Mouse (Mus musculus) retina, postnatal 7 days (tissue): ENCODE measurements at regions not wholly inside any gene's neighbourhood (a gene's known extent, or its start where the extent isn't known, plus 50 kb on each side); places are given as distances from the start of the nearest gene placed in this dataset.

Source experiments
- DNase-seq: peaks from one replicate; pipeline ENCODE4 v3.0.0-alpha.2; 2012; ENCODE audit warnings: low read depth, low spot score

DNA sequence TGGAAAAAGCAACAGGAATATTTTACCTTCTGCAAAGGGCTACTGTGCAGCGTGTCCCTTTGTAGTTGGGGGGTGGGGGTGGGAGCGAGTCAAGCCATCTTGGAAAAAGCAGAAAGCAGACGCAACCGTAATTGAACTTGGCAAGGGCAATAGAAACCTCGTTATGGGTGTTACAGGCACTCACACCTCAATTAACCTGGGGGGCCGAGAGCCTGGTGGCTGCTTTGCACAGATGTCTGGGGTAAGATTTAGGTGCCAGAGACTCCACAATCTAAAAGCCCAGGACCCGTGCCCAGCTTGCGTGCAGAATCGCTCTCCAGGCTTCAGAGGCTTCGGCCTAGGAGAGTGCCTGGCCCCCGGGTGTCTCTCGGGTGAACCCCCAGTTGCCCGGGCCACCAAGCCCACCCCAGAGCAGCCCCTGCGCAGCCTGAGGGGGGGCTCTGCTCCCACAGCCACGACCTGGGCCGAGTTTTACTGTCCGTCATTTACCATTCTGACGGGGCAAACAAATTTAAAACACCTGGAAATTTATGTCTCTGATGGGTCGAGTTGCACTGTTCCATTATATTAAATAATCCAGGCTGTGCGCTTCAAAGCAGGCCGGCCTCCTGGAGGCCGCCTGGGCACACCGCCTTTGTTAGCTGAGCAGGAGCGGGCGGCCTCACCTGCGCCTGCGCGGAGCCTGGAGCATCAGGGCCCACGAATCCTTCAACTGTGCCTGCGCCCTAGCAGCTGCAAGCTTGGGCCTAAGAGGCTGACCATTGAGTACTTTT, 212.4 kb downstream of the Srbd1 start:
- DNase-seq = no peak

- no peak for DNase-seq
Measured at GRCm38 (mm10) chr17:85931955-85932354, 213.0 kb downstream of the Srbd1 start.

DNA sequence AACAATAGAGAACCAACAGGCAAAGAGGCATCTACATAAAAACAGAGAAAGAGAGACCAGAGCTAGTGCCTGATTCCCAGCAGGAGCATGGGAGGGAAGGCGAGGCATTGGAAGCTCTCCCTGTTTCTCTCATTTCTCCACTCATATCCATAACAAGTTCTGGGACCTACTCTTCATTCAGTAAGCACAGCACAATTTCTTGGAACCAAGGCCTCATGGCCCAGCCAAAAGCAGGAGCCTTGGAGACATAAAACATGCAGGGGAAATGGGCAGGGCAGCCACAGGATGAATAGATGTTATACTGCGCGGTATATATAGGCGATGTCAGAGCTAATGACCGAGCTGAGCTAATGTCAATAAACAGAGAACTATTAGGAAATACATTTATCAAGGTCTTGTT, 214.2 kb downstream of the Srbd1 start:
- DNase-seq = no peak

DNA sequence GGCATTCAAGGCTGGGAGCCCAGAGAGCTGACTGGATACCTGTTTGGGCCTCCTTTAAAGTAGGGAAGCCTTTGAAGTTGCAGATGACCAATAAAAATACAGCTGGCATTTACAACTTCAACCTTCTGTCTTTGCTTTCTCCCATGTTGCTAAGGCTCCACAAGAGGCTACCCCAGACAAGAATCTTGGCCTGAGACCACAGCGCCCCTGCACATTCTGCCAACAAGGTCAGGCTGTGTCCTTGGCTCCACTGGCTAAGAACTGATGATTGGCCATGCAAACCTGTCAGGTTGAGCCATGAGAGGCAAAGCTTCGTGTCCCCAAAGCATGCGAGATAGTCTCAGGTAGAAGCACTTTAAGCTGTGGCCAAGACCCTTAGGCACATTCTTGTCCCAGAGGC, 214.6 kb downstream of the Srbd1 start:
- DNase-seq = no peak

- no peak for DNase-seq
Measured at GRCm38 (mm10) chr17:85929699-85930286, 215.2 kb downstream of the Srbd1 start.

- no peak for DNase-seq
Measured at GRCm38 (mm10) chr17:85928543-85928942, 216.4 kb downstream of the Srbd1 start.

GRCm38 (mm10) chr17:85927261-85927660, 217.7 kb downstream of the Srbd1 start:
- no peak for DNase-seq

- no peak for DNase-seq
Measured at GRCm38 (mm10) chr17:85926044-85926443, 218.9 kb downstream of the Srbd1 start.

DNA sequence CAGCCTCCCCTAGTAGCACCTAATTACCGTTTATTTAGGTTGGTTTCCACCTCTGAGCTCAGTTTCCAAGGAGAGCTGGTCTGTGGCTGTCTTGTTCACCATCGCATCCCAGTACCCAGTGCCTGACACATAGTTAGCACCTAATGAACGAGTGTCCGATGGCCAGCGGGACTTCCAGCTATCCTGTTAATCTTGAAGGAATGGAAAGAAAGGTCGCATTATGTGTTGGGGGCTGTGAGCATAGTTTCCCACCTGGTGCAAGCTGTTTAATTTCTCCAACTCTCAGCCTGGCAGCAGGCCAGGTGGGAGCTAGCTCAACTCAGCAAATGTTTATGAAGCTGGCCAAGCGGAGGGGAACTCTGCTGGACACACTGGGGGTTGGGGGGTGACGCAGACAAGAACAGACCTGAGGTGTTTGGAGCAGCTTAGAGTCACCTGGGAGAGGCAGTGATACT, 223.7 kb downstream of the Srbd1 start:
- DNase-seq = no peak

GRCm38 (mm10) chr17:85919868-85920267, 225.1 kb downstream of the Srbd1 start:
- no peak for DNase-seq

DNA sequence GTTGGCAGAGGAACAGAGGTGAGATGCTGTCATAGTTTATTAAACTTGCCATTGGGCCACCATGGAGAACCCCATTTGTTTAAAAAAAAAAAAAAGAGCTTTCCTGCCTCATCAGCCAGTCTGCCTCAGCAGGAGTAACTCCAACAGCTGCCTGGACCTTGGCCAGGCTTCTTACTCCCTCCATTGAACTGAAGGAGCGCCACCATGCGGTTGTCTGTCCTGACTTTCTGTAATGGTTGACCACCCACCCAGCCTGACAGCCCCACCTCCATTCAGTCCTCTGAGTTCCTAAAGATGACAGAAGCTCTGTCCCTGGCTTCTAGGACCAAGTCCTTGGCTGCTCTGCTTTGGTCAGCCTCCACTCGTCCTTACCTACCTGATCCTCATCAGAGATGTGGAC, 227.8 kb upstream of the Six2 start:
- no peak for DNase-seq

DNA sequence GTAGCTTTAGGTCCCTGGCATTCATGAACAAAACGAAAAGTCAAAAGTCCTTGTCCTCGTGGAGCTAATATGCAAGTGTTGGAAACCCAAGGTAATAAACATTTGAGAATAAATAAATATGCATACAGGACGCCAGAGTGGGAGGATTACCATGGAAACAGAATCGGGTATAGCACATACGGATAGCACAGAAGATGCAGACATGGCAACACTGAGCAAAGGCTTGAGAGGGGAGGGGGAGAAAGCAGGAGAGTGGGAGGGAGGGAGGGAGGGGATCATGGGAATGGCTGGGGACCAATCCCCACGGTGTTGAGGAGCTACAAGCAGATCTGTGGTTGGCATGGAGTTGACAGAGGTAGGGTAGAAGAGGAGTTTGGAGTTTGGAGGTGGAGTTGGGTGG, 226.0 kb upstream of the Six2 start:
- no peak for DNase-seq

DNA sequence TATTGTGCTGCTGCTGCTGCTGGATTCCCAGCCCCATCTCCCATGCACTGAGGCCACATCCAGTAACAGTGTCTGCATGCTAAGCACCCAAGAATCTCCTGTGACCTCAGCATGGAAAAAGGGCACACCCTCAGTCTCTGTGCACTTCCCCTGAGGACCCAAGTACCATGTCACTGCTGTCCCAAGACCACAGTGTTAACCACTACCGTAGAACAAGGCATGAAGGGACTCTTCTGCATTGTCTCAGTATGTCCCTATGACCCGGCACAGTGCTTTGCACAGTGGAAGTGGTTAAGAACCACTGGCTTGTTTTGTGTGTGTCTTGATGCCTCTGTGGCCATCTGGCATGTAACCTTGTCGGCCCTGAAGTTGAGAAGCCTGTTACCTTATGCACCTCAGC, 220.6 kb upstream of the Six2 start:
- DNase-seq = no peak

DNA sequence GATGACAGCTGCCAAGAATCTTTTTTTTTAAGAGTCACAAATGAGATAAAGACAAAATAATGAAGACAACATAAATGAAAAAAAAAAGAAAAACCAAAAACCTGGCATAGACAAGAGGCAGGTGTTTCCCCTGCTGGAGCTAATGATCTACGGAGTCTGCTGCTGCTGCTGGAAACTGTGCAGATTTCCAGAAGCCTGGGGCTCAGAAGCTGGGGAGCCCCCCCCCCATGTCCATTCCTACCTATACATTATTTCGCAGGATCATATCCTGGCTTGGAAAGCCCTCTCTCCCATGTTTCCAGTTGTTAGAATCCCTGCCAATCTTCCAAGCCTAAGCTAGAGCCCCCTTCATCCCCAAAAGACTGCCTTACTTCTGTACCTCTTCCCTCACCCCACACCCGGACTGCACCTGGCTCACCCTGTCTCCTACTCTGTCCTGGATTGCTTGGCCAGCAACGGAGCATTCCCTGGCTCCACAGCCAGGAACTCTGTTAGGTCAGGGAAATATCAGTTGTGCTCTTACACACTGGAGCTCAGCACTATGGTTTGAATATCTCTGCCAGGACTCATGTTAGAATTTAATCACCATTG, 218.6 kb upstream of the Six2 start:
- no peak for DNase-seq

GRCm38 (mm10) chr17:85902575-85902974, 214.5 kb upstream of the Six2 start:
- DNase-seq = no peak

- DNase-seq = no peak
Measured at GRCm38 (mm10) chr17:85899096-85899495, 211.0 kb upstream of the Six2 start.

GRCm38 (mm10) chr17:85895978-85896377, 207.9 kb upstream of the Six2 start:
- no peak for DNase-seq

DNA sequence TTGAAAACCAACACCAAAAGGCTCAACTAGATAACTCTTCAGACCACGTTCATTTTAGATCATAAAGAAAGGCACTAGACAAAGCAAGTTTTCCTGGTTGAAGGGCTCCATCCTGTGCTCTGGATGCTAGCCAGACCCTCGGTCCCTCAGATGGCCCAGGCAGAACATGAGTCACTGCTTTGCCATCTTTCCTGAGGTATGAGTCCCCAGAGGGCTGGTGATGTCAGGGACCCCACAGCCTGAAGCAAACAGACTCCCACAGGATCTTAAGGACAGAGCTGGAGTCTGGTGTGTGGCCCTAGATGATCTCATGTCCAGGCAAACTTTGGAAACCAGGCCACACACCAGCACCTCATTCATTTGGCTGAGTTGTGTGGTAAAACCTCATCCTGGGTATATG, 203.2 kb upstream of the Six2 start:
- no peak for DNase-seq

DNA sequence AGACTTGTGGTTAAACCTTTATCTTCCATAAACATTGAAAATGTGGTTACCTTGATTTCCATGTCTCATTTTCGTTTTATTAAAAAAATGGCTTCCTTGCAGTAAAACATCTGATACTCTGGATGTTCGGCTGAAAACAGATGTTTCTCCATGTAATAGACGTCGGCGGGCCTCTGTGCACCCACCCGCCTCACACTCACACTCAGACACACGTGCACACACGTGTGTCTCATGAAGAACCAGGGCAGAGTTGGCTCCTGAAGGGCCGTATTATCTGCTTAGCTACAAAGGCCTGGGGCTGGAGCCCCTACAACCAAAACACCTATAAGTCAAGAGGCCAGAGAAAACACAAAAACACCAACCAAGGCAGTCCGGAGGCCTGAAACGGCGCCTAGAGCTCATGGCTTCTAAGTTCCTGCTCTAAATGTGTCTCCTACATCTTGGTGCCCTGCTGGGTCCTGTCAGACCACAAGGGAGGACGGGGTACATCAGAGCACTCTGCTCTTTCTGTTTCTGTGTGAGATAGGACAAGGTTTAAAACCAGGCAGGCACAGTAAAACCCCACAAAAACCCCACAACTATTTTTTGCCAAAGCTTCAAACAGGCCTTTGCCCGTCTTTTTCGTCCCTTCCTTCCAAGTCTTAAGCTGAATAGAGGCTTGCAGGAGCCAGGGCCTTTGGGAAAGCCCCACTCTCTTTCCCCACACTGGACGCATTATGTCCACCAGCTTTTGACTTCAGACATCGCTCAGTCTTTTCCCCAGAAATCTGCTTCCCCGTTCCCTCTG, 201.9 kb upstream of the Six2 start:
- DNase-seq = no peak

GRCm38 (mm10) chr17:85888568-85889398, 200.7 kb upstream of the Six2 start:
- DNase-seq = no peak

GRCm38 (mm10) chr17:85886675-85887074, 198.6 kb upstream of the Six2 start:
- DNase-seq = no peak
